Mouse (Mus musculus): Measurements from ENCODE around the gene Clmn.

DNA sequence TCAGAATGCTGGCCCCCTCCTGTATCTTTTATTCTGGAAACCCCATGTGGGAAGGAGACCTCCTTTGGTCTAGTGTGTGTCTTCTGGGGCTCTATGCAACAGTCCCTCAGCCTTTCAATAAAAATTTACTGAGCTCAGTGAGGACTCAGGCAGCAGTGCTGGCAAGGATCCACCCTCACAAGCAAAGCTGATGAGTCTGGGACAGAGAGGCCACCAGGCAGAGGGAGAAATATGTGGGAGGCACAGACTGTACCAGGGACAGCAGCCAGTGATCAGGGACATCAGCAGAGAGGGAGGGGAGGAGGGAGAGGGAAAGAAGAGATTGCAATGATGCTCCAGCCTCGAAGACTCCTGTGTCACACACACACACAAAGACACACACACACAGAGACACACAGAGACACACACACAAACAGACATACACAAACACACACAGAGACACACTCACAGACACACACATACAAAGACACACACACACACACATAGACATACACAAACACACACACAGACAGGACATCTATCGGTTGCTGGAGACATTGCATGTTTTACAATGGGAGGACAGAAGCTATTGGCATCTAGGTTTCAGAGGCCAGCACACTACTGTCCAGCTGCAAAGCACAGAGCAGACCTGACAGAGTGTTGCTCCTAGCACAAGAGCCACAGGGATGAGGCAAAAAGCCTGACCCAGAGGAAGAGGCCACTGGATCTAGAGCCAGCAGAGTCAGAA is 27.6 kb downstream of the Clmn start:
- TF ChIP-seq EP300 (IDR thresholded peaks at IDR 0.05; ENCODE audit: insufficient read depth, low read depth, low read length) (no peak), CTCF (IDR thresholded peaks at IDR 0.05) (0 out of 2 replicates have a peak, but pooled peaks have one; percentile 2), POLR2A (IDR thresholded peaks at IDR 0.05; ENCODE audit: insufficient read depth, low read depth, low read length) (no peak)

Data from heart, adult 2 months (tissue).